Mouse (Mus musculus): ENCODE data around the gene Pgs1. TPM values are rescaled to one million over a fixed set of nuclear protein-coding genes. Genes with fewer than 3 reads are reported as not detected.

Pgs1 gene
- 43.8 and 44.7 TPM in 2 replicates for polyA plus RNA-seq (2016; fragmentation: Nextera tagmentation; extraction: Ambion mirVana)

GRCm38 (mm10) chr11:117986126-117987031 is at the start of gene Pgs1:
Pgs1 (plus strand) TSS chr11:117986292.
- no peaks in the 10 kb centered on the region for H3K36me3 ChIP-seq (replicated peaks)
- no peaks in the 10 kb centered on the region for H3K27me3 ChIP-seq (ENCODE audit: poor library complexity, severe bottlenecking)
- WGBS = 7% methylated on average over 48 of the region's 51 CpGs
- H3K27ac ChIP-seq = peak within 1 kb of the TSS; percentile 90
- peaks cover 55% of the 10 kb centered on the region for H3K4me1 ChIP-seq
- DNase-seq (ENCODE audit: extremely low spot score, low spot score) = peak; percentile 87
- no peaks in the 10 kb centered on the region for H3K9me3 ChIP-seq
- peak within 1 kb of the TSS; percentile 98 for H3K4me3 ChIP-seq

GRCm38 (mm10) chr11:117939004-117939730 is 46.9 kb upstream of the Pgs1 start:
- H3K4me1 ChIP-seq = peaks cover 77% of the 10 kb centered on the region
- peak overlapping the region; percentile 90 for H3K27ac ChIP-seq
- H3K27me3 ChIP-seq (ENCODE audit: poor library complexity, severe bottlenecking) = peaks cover 42% of the 10 kb centered on the region
- WGBS = 28% methylated on average over 4 of the region's 4 CpGs
- H3K9me3 ChIP-seq = no peaks in the 10 kb centered on the region
- no peak for DNase-seq (ENCODE audit: extremely low spot score, low spot score)
- H3K36me3 ChIP-seq (replicated peaks) = no peaks in the 10 kb centered on the region
- peak overlapping the region; percentile 32; the same call in 1 of the 2 replicates for H3K4me3 ChIP-seq

GRCm38 (mm10) chr11:117939741-117940285 is 46.3 kb upstream of the Pgs1 start:
- 0% methylated on average over 7 of the region's 7 CpGs for WGBS
- DNase-seq (ENCODE audit: extremely low spot score, low spot score) = peak; percentile 90

DNA sequence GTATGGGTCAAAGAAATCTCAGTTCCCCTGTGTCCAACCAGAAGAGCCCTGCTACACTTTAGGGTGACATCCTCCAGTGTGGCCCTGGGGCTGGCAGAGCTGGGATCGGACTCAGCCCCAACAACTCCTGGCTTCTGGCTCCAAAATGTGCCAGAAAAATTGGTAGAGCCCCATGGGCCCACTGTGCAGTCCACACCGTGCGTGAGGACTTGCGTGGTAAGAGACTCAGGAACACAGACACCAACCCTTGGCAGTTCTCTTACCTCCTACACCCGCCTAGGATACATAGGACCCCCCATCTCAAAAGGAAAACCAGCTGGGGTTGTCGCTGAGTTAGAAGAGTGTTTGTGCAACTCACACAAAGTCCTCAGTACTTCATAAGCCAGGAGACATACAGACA is 45.2 kb upstream of the Pgs1 start:
- H3K36me3 ChIP-seq (replicated peaks) = no peaks in the 10 kb centered on the region
- no peak for DNase-seq (ENCODE audit: extremely low spot score, low spot score)
- 93% methylated on average over 6 of the region's 6 CpGs for WGBS
- no peak overlapping the region for H3K4me3 ChIP-seq
- peaks cover 26% of the 10 kb centered on the region for H3K27me3 ChIP-seq (ENCODE audit: poor library complexity, severe bottlenecking)
- H3K4me1 ChIP-seq = peaks cover 68% of the 10 kb centered on the region
- peak overlapping the region; percentile 90 for H3K27ac ChIP-seq
- H3K9me3 ChIP-seq = no peaks in the 10 kb centered on the region

More at GRCm38 (mm10) chr11:117939741-117940285, 46.3 kb upstream of the Pgs1 start:
- H3K27ac ChIP-seq = peak overlapping the region; percentile 90
- H3K9me3 ChIP-seq = no peaks in the 10 kb centered on the region
- H3K4me3 ChIP-seq = peak overlapping the region; percentile 32
- H3K27me3 ChIP-seq (ENCODE audit: poor library complexity, severe bottlenecking) = peaks cover 36% of the 10 kb centered on the region
- peaks cover 75% of the 10 kb centered on the region for H3K4me1 ChIP-seq
- no peaks in the 10 kb centered on the region for H3K36me3 ChIP-seq (replicated peaks)

- WGBS = 82% methylated on average over 8 of the region's 8 CpGs
- Histone ChIP-seq H3K27ac (peak overlapping the region; percentile 90), H3K9me3 (no peaks in the 10 kb centered on the region), H3K27me3 (ENCODE audit: poor library complexity, severe bottlenecking) (peaks cover 25% of the 10 kb centered on the region), H3K36me3 (replicated peaks) (no peaks in the 10 kb centered on the region), H3K4me3 (no peak overlapping the region; the same call in 1 of the 2 replicates), H3K4me1 (peaks cover 64% of the 10 kb centered on the region)
- DNase-seq (ENCODE audit: extremely low spot score, low spot score) = no peak
Measured at GRCm38 (mm10) chr11:117941325-117941834, 44.7 kb upstream of the Pgs1 start.

DNA sequence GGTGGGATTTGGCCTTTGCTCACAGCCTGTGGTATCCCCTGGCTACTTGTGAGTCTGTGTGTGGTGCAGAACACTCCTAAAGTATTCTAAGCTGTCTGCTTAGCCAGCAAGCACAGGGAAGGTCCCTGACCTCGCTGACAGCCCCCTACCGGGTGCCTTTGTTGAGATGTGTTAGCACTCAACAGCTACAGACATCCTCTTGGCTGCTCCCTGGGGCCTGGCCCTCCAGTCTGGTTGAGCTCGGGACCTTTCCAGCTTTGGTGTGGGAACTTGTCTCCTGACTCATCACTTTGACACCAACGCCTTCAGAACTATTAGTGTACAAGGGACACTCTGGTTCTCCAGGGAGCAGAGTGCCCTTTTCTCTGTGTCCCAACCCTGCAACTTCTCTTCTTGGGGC is 44.2 kb upstream of the Pgs1 start:
- Histone ChIP-seq H3K27ac (peak overlapping the region; percentile 90), H3K4me1 (peaks cover 59% of the 10 kb centered on the region)
- no peak for DNase-seq (ENCODE audit: extremely low spot score, low spot score)

DNA sequence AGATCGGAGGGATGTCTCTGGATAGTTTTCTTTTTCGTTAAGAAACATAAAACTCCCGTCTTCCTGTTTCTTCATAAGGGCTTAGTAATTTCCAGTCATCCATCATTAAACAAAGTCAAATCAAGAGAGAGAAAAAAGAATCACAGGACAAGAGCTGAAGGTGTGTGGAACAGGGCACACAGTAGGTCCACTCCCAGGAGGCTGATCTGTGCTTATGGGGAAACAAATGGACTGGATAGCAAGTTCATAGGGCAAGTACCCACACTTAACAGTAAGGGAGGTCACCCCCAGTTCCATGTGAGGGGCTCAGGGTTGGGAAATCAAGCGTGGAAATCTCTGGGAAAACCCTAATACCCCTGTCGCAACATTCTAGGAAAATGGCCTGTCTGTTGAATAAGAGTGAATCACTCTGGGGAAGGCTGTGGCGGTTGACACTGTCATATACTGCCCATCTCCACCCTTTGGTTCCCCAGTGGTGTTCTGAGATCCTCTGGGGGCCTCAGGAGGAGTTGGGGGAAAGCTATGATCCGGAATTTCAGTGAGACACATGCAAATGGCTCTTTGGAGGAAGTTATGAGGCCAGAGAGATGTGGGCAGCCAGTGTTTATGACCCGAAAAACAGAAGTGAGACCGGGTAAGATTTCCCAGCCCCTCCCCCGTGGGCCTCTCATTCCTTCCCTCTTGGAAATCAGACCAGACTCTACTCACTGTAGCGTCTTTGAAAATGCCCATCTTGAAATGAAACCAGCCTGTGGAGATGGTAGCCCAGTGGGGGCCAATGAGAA is 39.7 kb upstream of the Pgs1 start:
- no peak overlapping the region for H3K4me3 ChIP-seq
- no peaks in the 10 kb centered on the region for H3K36me3 ChIP-seq (replicated peaks)
- no peak for DNase-seq (ENCODE audit: extremely low spot score, low spot score)
- peaks cover 35% of the 10 kb centered on the region for H3K4me1 ChIP-seq
- H3K27ac ChIP-seq = no peak overlapping the region
- 84% methylated on average over 11 of the region's 11 CpGs for WGBS
- H3K9me3 ChIP-seq = no peaks in the 10 kb centered on the region
- H3K27me3 ChIP-seq (ENCODE audit: poor library complexity, severe bottlenecking) = peaks cover 46% of the 10 kb centered on the region

More for the DNA sequence above, 44.2 kb upstream of the Pgs1 start:
- H3K4me3 ChIP-seq = no peak overlapping the region; the same call in 1 of the 2 replicates
- H3K36me3 ChIP-seq (replicated peaks) = no peaks in the 10 kb centered on the region
- no peaks in the 10 kb centered on the region for H3K9me3 ChIP-seq
- peaks cover 25% of the 10 kb centered on the region for H3K27me3 ChIP-seq (ENCODE audit: poor library complexity, severe bottlenecking)
- WGBS = 18% methylated on average over 4 of the region's 4 CpGs

DNA sequence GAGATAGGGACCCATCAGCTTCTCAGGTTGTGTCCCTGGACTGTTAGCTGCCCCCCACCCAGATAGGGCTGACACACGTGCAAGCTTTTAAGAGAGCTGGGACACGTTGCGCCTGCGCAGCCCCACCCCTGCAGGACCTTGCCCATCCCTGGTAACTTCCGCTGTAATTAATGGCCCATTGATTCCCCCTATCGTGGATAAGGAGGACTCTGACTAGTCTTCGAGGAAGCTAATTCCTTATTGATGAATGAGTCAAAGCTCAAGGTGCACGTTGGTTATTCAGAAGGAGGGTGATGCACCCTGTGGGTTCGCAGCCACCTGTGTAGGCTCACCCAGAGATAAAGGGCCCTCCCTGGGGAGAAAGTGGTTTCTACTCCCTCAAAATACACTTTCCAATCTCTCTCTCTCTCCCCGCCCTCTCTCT is 39.1 kb upstream of the Pgs1 start:
- WGBS = 80% methylated on average over 10 of the region's 10 CpGs
- Histone ChIP-seq H3K27ac (no peak overlapping the region), H3K27me3 (ENCODE audit: poor library complexity, severe bottlenecking) (peaks cover 49% of the 10 kb centered on the region), H3K9me3 (no peaks in the 10 kb centered on the region), H3K36me3 (replicated peaks) (no peaks in the 10 kb centered on the region), H3K4me3 (no peak overlapping the region), H3K4me1 (peaks cover 35% of the 10 kb centered on the region)
- DNase-seq (ENCODE audit: extremely low spot score, low spot score) = no peak

- peaks cover 55% of the 10 kb centered on the region for H3K27me3 ChIP-seq (ENCODE audit: poor library complexity, severe bottlenecking)
- WGBS = 1% methylated on average over 49 of the region's 49 CpGs
- H3K4me1 ChIP-seq = peaks cover 44% of the 10 kb centered on the region
- peak; percentile 78 for DNase-seq (ENCODE audit: extremely low spot score, low spot score)
- no peaks in the 10 kb centered on the region for H3K9me3 ChIP-seq
- peak overlapping the region; percentile 80 for H3K27ac ChIP-seq
- H3K36me3 ChIP-seq (replicated peaks) = no peaks in the 10 kb centered on the region
- peak overlapping the region; percentile 49 for H3K4me3 ChIP-seq
Measured at GRCm38 (mm10) chr11:117949392-117950091, 36.5 kb upstream of the Pgs1 start.

GRCm38 (mm10) chr11:117951391-117951790 is 34.7 kb upstream of the Pgs1 start:
- Histone ChIP-seq H3K4me1 (peaks cover 54% of the 10 kb centered on the region), H3K27ac (peak overlapping the region; percentile 8; the same call in 1 of the 2 replicates), H3K9me3 (no peaks in the 10 kb centered on the region), H3K27me3 (ENCODE audit: poor library complexity, severe bottlenecking) (peaks cover 52% of the 10 kb centered on the region), H3K4me3 (no peak overlapping the region), H3K36me3 (replicated peaks) (no peaks in the 10 kb centered on the region)
- 75% methylated on average over 6 of the region's 6 CpGs for WGBS
- DNase-seq (ENCODE audit: extremely low spot score, low spot score) = no peak

DNA sequence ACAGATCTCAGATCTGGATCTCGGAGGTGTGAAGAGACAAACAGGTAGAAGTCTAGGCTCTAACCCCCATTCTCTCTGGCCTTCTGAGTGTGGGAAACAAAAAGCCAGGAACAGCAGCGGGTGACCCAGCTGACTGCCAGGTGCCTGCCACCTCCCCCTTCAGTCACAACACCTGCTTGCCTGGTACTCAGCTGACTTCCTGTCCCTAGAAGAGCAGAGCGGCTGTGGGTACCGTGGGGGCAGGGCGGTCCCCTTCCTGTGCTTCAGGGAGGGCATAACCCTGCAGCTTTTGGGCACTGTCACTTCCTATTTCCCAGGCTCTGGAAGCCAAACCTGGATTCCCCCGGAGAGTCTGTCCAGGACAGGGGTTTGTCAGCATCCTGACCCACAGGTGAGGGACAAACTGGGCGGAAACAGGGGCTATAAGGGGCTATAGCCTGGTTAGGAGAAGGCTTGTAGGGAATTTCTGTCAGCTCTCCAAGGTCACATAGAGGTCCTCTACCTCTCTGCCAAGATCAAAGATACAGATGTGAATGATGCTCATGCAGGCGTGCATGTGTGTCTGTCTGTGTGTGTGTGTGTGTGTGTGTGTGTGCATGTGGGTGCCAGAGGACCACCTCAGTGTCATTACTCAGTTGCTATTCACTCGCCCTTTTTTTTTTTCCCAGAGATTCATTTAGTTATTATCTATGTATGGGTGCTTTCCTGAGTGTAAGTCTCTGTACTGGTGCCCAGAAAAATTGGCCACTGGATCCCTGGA is 33.7 kb upstream of the Pgs1 start:
- no peaks in the 10 kb centered on the region for H3K36me3 ChIP-seq (replicated peaks)
- WGBS = 71% methylated on average over 9 of the region's 9 CpGs
- 0 out of 2 replicates have a peak overlapping the region, but pooled peaks have one; percentile 20 for H3K27ac ChIP-seq
- no peaks in the 10 kb centered on the region for H3K9me3 ChIP-seq
- peaks cover 45% of the 10 kb centered on the region for H3K27me3 ChIP-seq (ENCODE audit: poor library complexity, severe bottlenecking)
- no peak for DNase-seq (ENCODE audit: extremely low spot score, low spot score)
- H3K4me3 ChIP-seq = no peak overlapping the region
- H3K4me1 ChIP-seq = peaks cover 59% of the 10 kb centered on the region
